In the genomic region with DNA sequence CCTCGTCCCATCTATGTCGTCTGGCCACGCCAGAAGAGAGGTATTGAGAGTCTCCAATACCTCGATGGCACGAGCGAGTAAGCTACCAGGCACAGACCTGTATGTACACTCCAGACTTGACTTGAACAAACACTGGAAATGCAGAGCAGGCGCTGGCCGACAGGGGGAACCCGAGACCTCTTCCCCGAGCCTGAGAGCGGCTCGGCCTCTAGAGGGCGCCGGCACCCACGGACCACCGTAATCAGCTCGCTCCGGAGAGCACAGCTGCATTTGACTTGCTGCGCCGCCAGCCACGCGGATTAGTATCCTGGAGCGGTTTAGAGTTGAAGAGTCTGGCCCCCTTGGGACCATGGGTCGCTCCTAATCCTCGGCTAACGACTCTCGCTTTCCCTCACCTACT, we compare ENCODE assay signal across 8 mouse cellular contexts. TPM values are rescaled to one million over a fixed set of nuclear protein-coding genes. Genes with fewer than 3 reads are reported as not detected.
DNase-seq lines count a peak whose midpoint lies in the region; ATAC-seq and TF ChIP-seq lines count a peak whose summit lies in the region.

No protein-coding gene starts in this region.

- peak overlapping the region; percentile 73; the same call in 1 of the 2 replicates for H3K9ac ChIP-seq in hindbrain, postnatal 0 days (replicated peaks; ENCODE audit: low read length)

- peaks cover 48% of the 10 kb centered on the region for H3K4me1 ChIP-seq in hindbrain, postnatal 0 days (ENCODE audit: insufficient read depth, low read length)

- DNase-seq in WW6 (ENCODE audit: low read depth, low spot score): peak; percentile 75
- DNase-seq in gastrocnemius, adult 2 months: peak; percentile 94
- peak; percentile 94 for DNase-seq in hindbrain, postnatal 0 days (ENCODE audit: low spot score)
- DNase-seq in left cerebral cortex, adult 2 months (ENCODE audit: extremely low spot score in 1 of 2, low spot score in 2 of 2): peak; percentile 93 to 97
- peak; percentile 91 for DNase-seq in retina, postnatal 7 days (ENCODE audit: low read depth, low spot score)
- peak; percentile 89 to 94 for DNase-seq in urinary bladder, adult 18-20 months (ENCODE audit: low spot score in 2 of 2)

- peak overlapping the region; percentile 83 for H3K4me3 ChIP-seq in gastrocnemius, adult 2 months
- no peak overlapping the region for H3K4me3 ChIP-seq in hindbrain, postnatal 0 days (ENCODE audit: low read length)
- peak overlapping the region; percentile 34 for H3K4me3 ChIP-seq in left cerebral cortex, adult 2 months
- peak overlapping the region; percentile 36; the same call in 1 of the 2 replicates for H3K4me3 ChIP-seq in macrophage (ENCODE audit: inconsistent target)

- intact Hi-C loops in gastrocnemius, adult 2 months (cut with DNase I): loop anchor here (1.0 kb wide), 1 partner anchor 23 kb away; no protein-coding TSS in a partner anchor
- intact Hi-C loops in left cerebral cortex, adult 2 months (cut with DNase I): loop anchor here (1.0 kb wide), 1 partner anchor 23 kb away; no protein-coding TSS in a partner anchor

- H3K27ac ChIP-seq in gastrocnemius, adult 2 months: peak overlapping the region; percentile 68
- H3K27ac ChIP-seq in hindbrain, postnatal 0 days: peak overlapping the region; percentile 98
- H3K27ac ChIP-seq in left cerebral cortex, adult 2 months: peak overlapping the region; percentile 60
- no peak overlapping the region for H3K27ac ChIP-seq in macrophage

- no peaks in the 10 kb centered on the region for H3K79me2 ChIP-seq in macrophage (ENCODE audit: inconsistent target)

- TF ChIP-seq CTCF in gastrocnemius, adult 2 months (IDR thresholded peaks at IDR 0.05): no peak
- peak; percentile 100 for TF ChIP-seq CTCF in hindbrain, postnatal 0 days (IDR thresholded peaks at IDR 0.05; ENCODE audit: low read depth)
- TF ChIP-seq CTCF in left cerebral cortex, adult 2 months (IDR thresholded peaks at IDR 0.05): no peak; the same call in none of the 2 replicates

- WGBS in hindbrain, postnatal 0 days: under 1% methylated on average over 27 of the region's 27 CpGs
- WGBS in macrophage (ENCODE audit: missing documents): 0% methylated on average over 27 of the region's 27 CpGs

- peak overlapping the region; percentile 86 for H3K4me2 ChIP-seq in hindbrain, postnatal 0 days (ENCODE audit: low read depth, low read length)

- no peaks in the 10 kb centered on the region for H3K27me3 ChIP-seq in hindbrain, postnatal 0 days (ENCODE audit: insufficient read depth, low read length)

- H3K36me3 ChIP-seq in hindbrain, postnatal 0 days (ENCODE audit: insufficient read depth, low read length): no peaks in the 10 kb centered on the region; the same call in 1 of the 2 replicates
- no peaks in the 10 kb centered on the region; the same call in 1 of the 2 replicates for H3K36me3 ChIP-seq in macrophage (ENCODE audit: inconsistent target)

- no peaks in the 10 kb centered on the region for H3K9me3 ChIP-seq in hindbrain, postnatal 0 days (ENCODE audit: low read length)

- peak; percentile 67 for ATAC-seq in common myeloid progenitor, adult 5-6 weeks (replicated peaks; ENCODE audit: low read depth, poor library complexity, severe bottlenecking)
- ATAC-seq in hindbrain, postnatal 0 days: peak; percentile 32

RNA-seq across cellular contexts. Expression of a gene that starts 2.0 kb away (rescaled TPM):
- total RNA-seq in common myeloid progenitor, adult 5-6 weeks (2017): not detected in 2 replicates
- total RNA-seq in gastrocnemius, adult 2 months (2021): 10 to 100 TPM in 1 of 2 experiments, 1 to 10 TPM in 1; 8.1 to 16.5 TPM
- total RNA-seq in hindbrain, postnatal 0 days (2014; rRNA removed): 11.0 and 21.9 TPM in 2 replicates
- 16.7 and 17.4 TPM in 2 replicates for polyA plus RNA-seq in hindbrain, postnatal 0 days (2015; fragmentation: Nextera tagmentation; extraction: Ambion mirVana)
- 1 to 10 TPM; 4.2 to 5.6 TPM for total RNA-seq in left cerebral cortex, adult 2 months (2021)
- 1 to 10 TPM in 1 of 26 experiments, not detected in 25; 1.9 TPM for total RNA-seq in macrophage (2018; cell fraction: chromatin; rRNA removed)
- not detected for total RNA-seq in macrophage (2018; cell fraction: cytosol; rRNA removed)
- not detected for total RNA-seq in macrophage (2018; cell fraction: nucleus; rRNA removed)
- polyA plus RNA-seq in macrophage (2018): not detected in 3 replicates

RNA-seq across cellular contexts. Expression of a gene that starts 9.4 kb away (rescaled TPM):
- 115 and 119 TPM in 2 replicates for total RNA-seq in common myeloid progenitor, adult 5-6 weeks (2017)
- 10 to 100 TPM; 22.7 to 28.9 TPM for total RNA-seq in gastrocnemius, adult 2 months (2021)
- total RNA-seq in hindbrain, postnatal 0 days (2014; rRNA removed): 66.1 and 91.1 TPM in 2 replicates
- polyA plus RNA-seq in hindbrain, postnatal 0 days (2015; fragmentation: Nextera tagmentation; extraction: Ambion mirVana): 49.7 and 49.9 TPM in 2 replicates
- 10 to 100 TPM; 24.1 to 26.0 TPM for total RNA-seq in left cerebral cortex, adult 2 months (2021)
- 10 to 100 TPM in 19 of 26 experiments, 1 to 10 TPM in 7; 3.9 to 38.4 (median 20.7) TPM for total RNA-seq in macrophage (2018; cell fraction: chromatin; rRNA removed)
- 10 to 100 TPM in 25 of 26 experiments, 1 to 10 TPM in 1; 9.3 to 16.3 (median 14.4) TPM for total RNA-seq in macrophage (2018; cell fraction: cytosol; rRNA removed)
- 10 to 100 TPM in 19 of 26 experiments, 1 to 10 TPM in 7; 3.7 to 40.0 (median 16.5) TPM for total RNA-seq in macrophage (2018; cell fraction: nucleus; rRNA removed)
- polyA plus RNA-seq in macrophage (2018): 14.8 to 30.5 TPM (median 16.0 TPM) in 3 replicates

RNA-seq across cellular contexts. Expression of a gene that starts 11.3 kb away (rescaled TPM):
- total RNA-seq in common myeloid progenitor, adult 5-6 weeks (2017): not detected in 2 replicates
- 100 to 1,000 TPM; 393 to 462 TPM for total RNA-seq in gastrocnemius, adult 2 months (2021)
- 0.68 and 3.7 TPM in 2 replicates for total RNA-seq in hindbrain, postnatal 0 days (2014; rRNA removed)
- polyA plus RNA-seq in hindbrain, postnatal 0 days (2015; fragmentation: Nextera tagmentation; extraction: Ambion mirVana): 1.4 and 1.7 TPM in 2 replicates
- total RNA-seq in left cerebral cortex, adult 2 months (2021): 1 to 10 TPM; 2.6 to 9.9 TPM
- 10 to 100 TPM in 19 of 26 experiments, 1 to 10 TPM in 7; 2.8 to 52.1 (median 14.7) TPM for total RNA-seq in macrophage (2018; cell fraction: chromatin; rRNA removed)
- total RNA-seq in macrophage (2018; cell fraction: cytosol; rRNA removed): 1 to 10 TPM in 2 of 26 experiments, under 1 TPM in 20, not detected in 4; 0.05 to 1.7 (median 0.33) TPM
- 10 to 100 TPM in 5 of 26 experiments, 1 to 10 TPM in 20, under 1 TPM in 1; 0.72 to 21.7 (median 7.4) TPM for total RNA-seq in macrophage (2018; cell fraction: nucleus; rRNA removed)
- polyA plus RNA-seq in macrophage (2018): 0.09 to 0.59 TPM in 2 of 3 replicates, not detected in the other

RNA-seq across cellular contexts. Expression of a gene that starts 21.5 kb away (rescaled TPM):
- total RNA-seq in common myeloid progenitor, adult 5-6 weeks (2017): not detected in 2 replicates
- total RNA-seq in gastrocnemius, adult 2 months (2021): under 1 TPM; 0.17 to 0.23 TPM
- total RNA-seq in hindbrain, postnatal 0 days (2014; rRNA removed): 26.0 and 33.5 TPM in 2 replicates
- 134 and 146 TPM in 2 replicates for polyA plus RNA-seq in hindbrain, postnatal 0 days (2015; fragmentation: Nextera tagmentation; extraction: Ambion mirVana)
- total RNA-seq in left cerebral cortex, adult 2 months (2021): 1 to 10 TPM; 5.4 to 5.5 TPM
- not detected for total RNA-seq in macrophage (2018; cell fraction: chromatin; rRNA removed)
- total RNA-seq in macrophage (2018; cell fraction: cytosol; rRNA removed): not detected
- under 1 TPM in 2 of 26 experiments, not detected in 24; 0.48 to 0.69 TPM for total RNA-seq in macrophage (2018; cell fraction: nucleus; rRNA removed)
- not detected in 3 replicates for polyA plus RNA-seq in macrophage (2018)

Comparison
In these comparisons a context has a peak if more than half of its experiments do, and no peak if none do; other contexts are left out.
1. RNA of a gene that starts 11.3 kb away (total RNA-seq): 393 to 462 TPM in gastrocnemius, adult 2 months; 2.6 to 9.9 TPM in left cerebral cortex, adult 2 months, 0.68 to 3.7 TPM in hindbrain, postnatal 0 days and not detected in common myeloid progenitor, adult 5-6 weeks; every median in the first group is over 10 times any median in the second.
2. Peak in every context shown above with its lines, with median percentiles within 50 percentile points of each other: DNase-seq.